In genomic region chr5:66498140-66498539, GRCm38 (mm10) we compare ENCODE assay signal across 18 mouse cellular contexts.
DNase-seq lines count a peak whose midpoint lies in the region; ATAC-seq and TF ChIP-seq lines count a peak whose summit lies in the region.
"Had no signal": no experiment of that assay in that cellular context is flagged by ENCODE, and none has a peak within 500 bp of the region (broad histone marks: within the 10 kb centered on the region; RNA-seq: fewer than 3 reads in every experiment).

No protein-coding gene starts in this region.

- no peak for TF ChIP-seq CTCF in liver, postnatal 0 days (IDR thresholded peaks at IDR 0.05; ENCODE audit: low read depth)

- H3K27me3 ChIP-seq in hindbrain, embryonic 15.5 days, result no peaks in the 10 kb centered on the region
- no peaks in the 10 kb centered on the region for H3K27me3 ChIP-seq in hindbrain, embryonic 10.5 days (ENCODE audit: insufficient read depth, poor library complexity, severe bottlenecking)
- no peaks in the 10 kb centered on the region for H3K27me3 ChIP-seq in liver, postnatal 0 days (ENCODE audit: insufficient read depth, low read length)
- no peaks in the 10 kb centered on the region for H3K27me3 ChIP-seq in liver, embryonic 12.5 days (replicated peaks)
- H3K27me3 ChIP-seq in embryonic facial prominence, embryonic 10.5 days (replicated peaks; ENCODE audit: low read depth, poor library complexity, severe bottlenecking), result no peaks in the 10 kb centered on the region
- H3K27me3 ChIP-seq in limb, embryonic 10.5 days (ENCODE audit: low read depth, poor library complexity, severe bottlenecking), result no peaks in the 10 kb centered on the region
- H3K27me3 ChIP-seq: embryonic facial prominence, embryonic 12.5 days; intestine, embryonic 15.5 days; Patski had no signal

- TF ChIP-seq EP300 in liver, postnatal 0 days (IDR thresholded peaks at IDR 0.05; ENCODE audit: low read depth), result no peak

- DNase-seq in hindbrain, embryonic 10.5 days (ENCODE audit: low spot score), result no peak
- DNase-seq in liver, postnatal 0 days, result no peak
- DNase-seq in embryonic facial prominence, embryonic 10.5 days (ENCODE audit: low spot score), result no peak
- DNase-seq in limb, embryonic 10.5 days (ENCODE audit: low spot score), result no peak
- DNase-seq in thymus, adult 18-20 months, result no peak
- DNase-seq: adrenal gland, postnatal 14 days; cerebellum, adult 2 months; gastrocnemius, postnatal 14 days; left cerebral cortex, postnatal 4 days; spleen, adult 18-20 months had no signal

- H3K9ac ChIP-seq in hindbrain, embryonic 15.5 days, result no peak overlapping the region
- H3K9ac ChIP-seq in liver, postnatal 0 days (replicated peaks), result no peak overlapping the region
- no peak overlapping the region for H3K9ac ChIP-seq in liver, embryonic 12.5 days
- H3K9ac ChIP-seq: embryonic facial prominence, embryonic 12.5 days; intestine, embryonic 15.5 days; liver, embryonic 14.5 days had no signal

- 75% methylated on average over 1 of the region's 1 CpGs for WGBS in hindbrain, embryonic 15.5 days
- 76% methylated on average over 1 of the region's 1 CpGs for WGBS in hindbrain, embryonic 10.5 days
- 49% methylated on average over 1 of the region's 1 CpGs for WGBS in liver, postnatal 0 days (ENCODE audit: insufficient replicate concordance)
- WGBS in liver, embryonic 12.5 days (ENCODE audit: insufficient replicate concordance), result 46% methylated on average over 1 of the region's 1 CpGs
- WGBS in embryonic facial prominence, embryonic 10.5 days, result 76% methylated on average over 1 of the region's 1 CpGs
- WGBS in limb, embryonic 10.5 days, result 81% methylated on average over 1 of the region's 1 CpGs

- no peak overlapping the region for H3K4me2 ChIP-seq in hindbrain, embryonic 15.5 days
- H3K4me2 ChIP-seq in liver, postnatal 0 days (ENCODE audit: low read depth, low read length), result peak overlapping the region; percentile 46
- H3K4me2 ChIP-seq in liver, embryonic 12.5 days, result no peak overlapping the region
- H3K4me2 ChIP-seq: embryonic facial prominence, embryonic 12.5 days; intestine, embryonic 15.5 days had no signal

- H3K4me1 ChIP-seq in hindbrain, embryonic 15.5 days (replicated peaks), result peaks cover 24% of the 10 kb centered on the region
- H3K4me1 ChIP-seq in hindbrain, embryonic 10.5 days (replicated peaks), result peaks cover 27% of the 10 kb centered on the region
- no peaks in the 10 kb centered on the region; the same call in 1 of the 2 replicates for H3K4me1 ChIP-seq in liver, postnatal 0 days (ENCODE audit: insufficient read depth)
- H3K4me1 ChIP-seq in liver, embryonic 12.5 days, result peaks cover 15% of the 10 kb centered on the region; the same call in 1 of the 2 replicates
- H3K4me1 ChIP-seq in embryonic facial prominence, embryonic 10.5 days, result peaks cover 37% of the 10 kb centered on the region
- H3K4me1 ChIP-seq in limb, embryonic 10.5 days, result peaks cover 39% of the 10 kb centered on the region

- H3K27ac ChIP-seq in hindbrain, embryonic 15.5 days (replicated peaks), result 0 out of 2 replicates have a peak overlapping the region, but pooled peaks have one; percentile 1
- H3K27ac ChIP-seq in hindbrain, embryonic 10.5 days, result no peak overlapping the region
- H3K27ac ChIP-seq in liver, postnatal 0 days (ENCODE audit: low read depth), result no peak overlapping the region
- H3K27ac ChIP-seq in liver, embryonic 12.5 days, result no peak overlapping the region
- peak overlapping the region; percentile 66 for H3K27ac ChIP-seq in embryonic facial prominence, embryonic 10.5 days (replicated peaks)
- H3K27ac ChIP-seq in limb, embryonic 10.5 days, result peak overlapping the region; percentile 70
- H3K27ac ChIP-seq: embryonic facial prominence, embryonic 12.5 days; intestine, embryonic 15.5 days; liver, embryonic 14.5 days had no signal

- H3K9me3 ChIP-seq in hindbrain, embryonic 15.5 days, result no peaks in the 10 kb centered on the region
- H3K9me3 ChIP-seq in hindbrain, embryonic 10.5 days, result no peaks in the 10 kb centered on the region
- peaks cover 4% of the 10 kb centered on the region; the same call in 1 of the 2 replicates for H3K9me3 ChIP-seq in liver, postnatal 0 days (ENCODE audit: low read length)
- no peaks in the 10 kb centered on the region for H3K9me3 ChIP-seq in liver, embryonic 12.5 days (replicated peaks)
- no peaks in the 10 kb centered on the region for H3K9me3 ChIP-seq in embryonic facial prominence, embryonic 10.5 days
- H3K9me3 ChIP-seq in limb, embryonic 10.5 days (replicated peaks), result no peaks in the 10 kb centered on the region
- H3K9me3 ChIP-seq: embryonic facial prominence, embryonic 12.5 days; intestine, embryonic 15.5 days had no signal

- ATAC-seq in hindbrain, embryonic 15.5 days (ENCODE audit: low FRiP score, low read depth), result no peak
- ATAC-seq in liver, postnatal 0 days, result no peak
- no peak for ATAC-seq in liver, embryonic 12.5 days
- ATAC-seq: activated CD4-positive, CD25-positive, alpha-beta regulatory T cell, adult 4 months; intestine, embryonic 15.5 days; midbrain, embryonic 16.5 days had no signal

- H3K4me3 ChIP-seq in hindbrain, embryonic 15.5 days, result no peak overlapping the region
- H3K4me3 ChIP-seq in hindbrain, embryonic 10.5 days, result no peak overlapping the region
- no peak overlapping the region for H3K4me3 ChIP-seq in liver, postnatal 0 days (ENCODE audit: low read depth, low read length)
- H3K4me3 ChIP-seq in liver, embryonic 12.5 days, result no peak overlapping the region
- no peak overlapping the region for H3K4me3 ChIP-seq in embryonic facial prominence, embryonic 10.5 days
- no peak overlapping the region for H3K4me3 ChIP-seq in limb, embryonic 10.5 days
- H3K4me3 ChIP-seq: embryonic facial prominence, embryonic 12.5 days; intestine, embryonic 15.5 days had no signal

- no peaks in the 10 kb centered on the region for H3K36me3 ChIP-seq in hindbrain, embryonic 15.5 days
- H3K36me3 ChIP-seq in hindbrain, embryonic 10.5 days, result no peaks in the 10 kb centered on the region
- no peaks in the 10 kb centered on the region; the same call in 1 of the 2 replicates for H3K36me3 ChIP-seq in liver, postnatal 0 days (replicated peaks; ENCODE audit: insufficient read depth, low read length)
- no peaks in the 10 kb centered on the region for H3K36me3 ChIP-seq in liver, embryonic 12.5 days
- H3K36me3 ChIP-seq in embryonic facial prominence, embryonic 10.5 days (replicated peaks), result no peaks in the 10 kb centered on the region
- H3K36me3 ChIP-seq in limb, embryonic 10.5 days, result no peaks in the 10 kb centered on the region
- H3K36me3 ChIP-seq: embryonic facial prominence, embryonic 12.5 days; intestine, embryonic 15.5 days had no signal

Comparison
In these comparisons a context has a peak if more than half of its experiments do, and no peak if none do; other contexts are left out.
1. H3K27ac ChIP-seq: peak in hindbrain, embryonic 15.5 days (single experiment), embryonic facial prominence, embryonic 10.5 days (single experiment) and limb, embryonic 10.5 days (single experiment); none in hindbrain, embryonic 10.5 days (single experiment), liver, postnatal 0 days (single experiment) and liver, embryonic 12.5 days (single experiment).